Mouse (Mus musculus): Measurements from ENCODE around the gene Mob1a. TPM values are rescaled to one million over a fixed set of nuclear protein-coding genes. Genes with fewer than 3 reads are reported as not detected.
A peak's percentile ranks its signal among the peaks of the same experiment; 100 is the strongest.

Mob1a gene
- polyA plus RNA-seq, 1 experiment from 2014 or later: 65.4 TPM

GRCm38 (mm10) chr6:83357436-83357835, 31.6 kb downstream of the Mob1a start:
- WGBS: 93% methylated on average over 10 of the region's 10 CpGs
- 0 out of 2 replicates have a peak overlapping the region, but pooled peaks have one; percentile 12 for H3K27ac ChIP-seq
- no peak overlapping the region for H3K9ac ChIP-seq (replicated peaks)
- no peak for ATAC-seq (ENCODE audit: insufficient number of reproducible peaks, insufficient read depth, low FRiP score, low TSS enrichment, low read depth)
- no peaks in the 10 kb centered on the region for H3K27me3 ChIP-seq
- H3K36me3 ChIP-seq: peaks cover 83% of the 10 kb centered on the region
- no peak overlapping the region for H3K4me3 ChIP-seq (replicated peaks)
- H3K4me2 ChIP-seq: no peak overlapping the region
- no peaks in the 10 kb centered on the region for H3K9me3 ChIP-seq
- H3K4me1 ChIP-seq (replicated peaks): no peaks in the 10 kb centered on the region

- peaks cover 75% of the 10 kb centered on the region for H3K36me3 ChIP-seq
- no peak for ATAC-seq (ENCODE audit: insufficient number of reproducible peaks, insufficient read depth, low FRiP score, low TSS enrichment, low read depth)
These were observed 35.9 kb downstream of the Mob1a start for GRCm38 (mm10) chr6:83361523-83362248.

GRCm38 (mm10) chr6:83363075-83363474, 37.3 kb downstream of the Mob1a start:
- 91% methylated on average over 12 of the region's 12 CpGs for WGBS
- no peak for ATAC-seq (ENCODE audit: insufficient number of reproducible peaks, insufficient read depth, low FRiP score, low TSS enrichment, low read depth)
- Histone ChIP-seq H3K9ac (replicated peaks) (no peak overlapping the region), H3K27me3 (no peaks in the 10 kb centered on the region), H3K36me3 (peaks cover 78% of the 10 kb centered on the region), H3K4me3 (replicated peaks) (no peak overlapping the region), H3K4me2 (no peak overlapping the region), H3K4me1 (replicated peaks) (no peaks in the 10 kb centered on the region), H3K9me3 (no peaks in the 10 kb centered on the region), H3K27ac (no peak overlapping the region)

More at GRCm38 (mm10) chr6:83361523-83362248, 35.9 kb downstream of the Mob1a start:
- H3K4me2 ChIP-seq: no peak overlapping the region
- 77% methylated on average over 11 of the region's 11 CpGs for WGBS
- H3K4me1 ChIP-seq (replicated peaks): no peaks in the 10 kb centered on the region
- no peaks in the 10 kb centered on the region for H3K9me3 ChIP-seq
- no peak overlapping the region for H3K9ac ChIP-seq (replicated peaks)
- H3K27ac ChIP-seq: 0 out of 2 replicates have a peak overlapping the region, but pooled peaks have one; percentile 12
- H3K27me3 ChIP-seq: no peaks in the 10 kb centered on the region
- H3K4me3 ChIP-seq (replicated peaks): no peak overlapping the region

GRCm38 (mm10) chr6:83370316-83370965, 44.6 kb downstream of the Mob1a start:
- no peak for ATAC-seq (ENCODE audit: insufficient number of reproducible peaks, insufficient read depth, low FRiP score, low TSS enrichment, low read depth)
- Histone ChIP-seq H3K4me3 (replicated peaks) (no peak overlapping the region), H3K9me3 (no peaks in the 10 kb centered on the region), H3K9ac (replicated peaks) (no peak overlapping the region), H3K27ac (no peak overlapping the region), H3K27me3 (no peaks in the 10 kb centered on the region), H3K4me2 (no peak overlapping the region), H3K4me1 (replicated peaks) (no peaks in the 10 kb centered on the region), H3K36me3 (peaks cover 93% of the 10 kb centered on the region)
- WGBS: 90% methylated on average over 21 of the region's 21 CpGs

- Histone ChIP-seq H3K36me3 (peaks cover 98% of the 10 kb centered on the region), H3K9ac (replicated peaks) (no peak overlapping the region), H3K9me3 (no peaks in the 10 kb centered on the region), H3K4me3 (replicated peaks) (no peak overlapping the region), H3K4me1 (replicated peaks) (no peaks in the 10 kb centered on the region), H3K4me2 (no peak overlapping the region), H3K27me3 (no peaks in the 10 kb centered on the region), H3K27ac (no peak overlapping the region)
- WGBS: 85% methylated on average over 3 of the region's 3 CpGs
- no peak for ATAC-seq (ENCODE audit: insufficient number of reproducible peaks, insufficient read depth, low FRiP score, low TSS enrichment, low read depth)
These were observed 45.5 kb downstream of the Mob1a start for GRCm38 (mm10) chr6:83371350-83371749.

- H3K4me1 ChIP-seq (replicated peaks): no peaks in the 10 kb centered on the region
- 92% methylated on average over 9 of the region's 9 CpGs for WGBS
- no peak overlapping the region for H3K4me3 ChIP-seq (replicated peaks)
- H3K27me3 ChIP-seq: no peaks in the 10 kb centered on the region
- ATAC-seq (ENCODE audit: insufficient number of reproducible peaks, insufficient read depth, low FRiP score, low TSS enrichment, low read depth): no peak
- H3K27ac ChIP-seq: no peak overlapping the region
- no peak overlapping the region for H3K4me2 ChIP-seq
- H3K9ac ChIP-seq (replicated peaks): no peak overlapping the region
- no peaks in the 10 kb centered on the region for H3K9me3 ChIP-seq
- peaks cover 100% of the 10 kb centered on the region for H3K36me3 ChIP-seq
These were observed 48.0 kb downstream of the Mob1a start for GRCm38 (mm10) chr6:83373704-83374300.

GRCm38 (mm10) chr6:83381510-83382491, 56.0 kb downstream of the Mob1a start:
- Histone ChIP-seq H3K4me1 (replicated peaks) (no peaks in the 10 kb centered on the region), H3K36me3 (peaks cover 95% of the 10 kb centered on the region), H3K4me3 (replicated peaks) (no peak overlapping the region), H3K9me3 (no peaks in the 10 kb centered on the region), H3K27ac (no peak overlapping the region), H3K27me3 (no peaks in the 10 kb centered on the region), H3K9ac (replicated peaks) (no peak overlapping the region), H3K4me2 (no peak overlapping the region)
- WGBS: 93% methylated on average over 10 of the region's 10 CpGs
- ATAC-seq (ENCODE audit: insufficient number of reproducible peaks, insufficient read depth, low FRiP score, low TSS enrichment, low read depth): no peak

- Histone ChIP-seq H3K9ac (replicated peaks) (no peak overlapping the region), H3K36me3 (peaks cover 72% of the 10 kb centered on the region), H3K9me3 (no peaks in the 10 kb centered on the region), H3K27me3 (no peaks in the 10 kb centered on the region), H3K4me1 (replicated peaks) (no peaks in the 10 kb centered on the region), H3K4me3 (replicated peaks) (no peak overlapping the region), H3K27ac (no peak overlapping the region), H3K4me2 (no peak overlapping the region)
- ATAC-seq (ENCODE audit: insufficient number of reproducible peaks, insufficient read depth, low FRiP score, low TSS enrichment, low read depth): no peak
- 95% methylated on average over 9 of the region's 9 CpGs for WGBS
These were observed 59.8 kb downstream of the Mob1a start for GRCm38 (mm10) chr6:83385569-83386090.

- Histone ChIP-seq H3K9me3 (no peaks in the 10 kb centered on the region), H3K4me2 (no peak overlapping the region), H3K4me1 (replicated peaks) (no peaks in the 10 kb centered on the region), H3K27ac (no peak overlapping the region), H3K4me3 (replicated peaks) (no peak overlapping the region), H3K27me3 (no peaks in the 10 kb centered on the region), H3K36me3 (peaks cover 74% of the 10 kb centered on the region), H3K9ac (replicated peaks) (no peak overlapping the region)
- no peak for ATAC-seq (ENCODE audit: insufficient number of reproducible peaks, insufficient read depth, low FRiP score, low TSS enrichment, low read depth)
- 90% methylated on average over 8 of the region's 8 CpGs for WGBS
These were observed 66.5 kb downstream of the Mob1a start for GRCm38 (mm10) chr6:83392166-83392780.
